Mouse (Mus musculus) neural tube, embryonic 14.5 days (tissue): ENCODE data around the gene Bzw1. TPM values are rescaled to one million over a fixed set of nuclear protein-coding genes. Genes with fewer than 3 reads are reported as not detected.

ENCODE experiments used
- ATAC-seq: fragments of 200-750 bp; cut with Nextera tagmentation; 2 replicates; pipeline ENCODE4 v1.8.0; 2017; ENCODE audit warnings: low read depth, mild to moderate bottlenecking, moderate TSS enrichment, moderate library complexity
- H3K27ac ChIP-seq: fragments of 300-500 bp; sonication (generic); 2 replicates; pipeline ENCODE4 v1.5.1; 2014; ENCODE audit warnings: low read depth, mild to moderate bottlenecking, control low read depth, low read length, moderate library complexity, mixed read lengths
- H3K27me3 ChIP-seq: fragments of 300-500 bp; sonication (generic); 2 replicates; pipeline ENCODE4 v1.6.1; 2014; ENCODE audit warnings: low read length; ENCODE audit not compliant: control insufficient read depth, insufficient read depth
- H3K36me3 ChIP-seq: fragments of 300-500 bp; sonication (generic); 2 replicates; pipeline ENCODE4 v1.6.1; 2014; ENCODE audit warnings: low read length, mixed read lengths; ENCODE audit not compliant: control insufficient read depth, insufficient read depth
- H3K4me1 ChIP-seq: fragments of 300-500 bp; sonication (generic); 2 replicates; pipeline ENCODE4 v1.6.1; 2014; ENCODE audit warnings: low read length; ENCODE audit not compliant: control insufficient read depth, insufficient read depth
- H3K4me2 ChIP-seq: fragments of 300-500 bp; sonication (generic); 2 replicates; pipeline ENCODE4 v1.6.1; 2014; ENCODE audit warnings: mild to moderate bottlenecking, low read depth, low read length, control low read depth
- H3K4me3 ChIP-seq: fragments of 300-500 bp; sonication (generic); 2 replicates; pipeline ENCODE4 v1.5.1; 2014; ENCODE audit warnings: low read depth, low read length, control low read depth, mixed read lengths
- H3K9ac ChIP-seq: fragments of 300-500 bp; sonication (generic); replicated peaks from 2 replicates; pipeline ENCODE4 v1.6.1; 2014; ENCODE audit warnings: low read depth, mild to moderate bottlenecking, control low read depth, low read length, mixed read lengths
- H3K9me3 ChIP-seq: fragments of 300-500 bp; sonication (generic); 2 replicates; pipeline ENCODE4 v1.6.1; 2016; ENCODE audit warnings: low read length; ENCODE audit not compliant: control insufficient read depth
- WGBS: fragments of 180-500 bp; shearing (Covaris S2); extraction: QIAGEN DNeasy Blood & Tissue Kit; methylation state at CpG from one replicate; pipeline ENCODE4 v1.1.7; 2014; 5-methylcytosine and 5-hydroxymethylcytosine counted together
- polyA plus RNA-seq: library from polyadenylated mRNA; unstranded; fragments of >200 nt; fragmentation: Nextera tagmentation; extraction: Ambion mirVana; gene quantifications from 2 replicates; pipeline ENCODE4 v1.2.1, GENCODE M21; 2014

Bzw1 gene
- polyA plus RNA-seq, 1 experiment from 2014 or later: 371 TPM

- 14% methylated on average over 10 of the region's 10 CpGs for WGBS
- ATAC-seq: no peak
- peak overlapping the region; percentile 68 for H3K9ac ChIP-seq
Observed at GRCm38 (mm10) chr1:58444691-58445090, 52.0 kb downstream of the Bzw1 start.

GRCm38 (mm10) chr1:58445143-58445722 lies 52.5 kb downstream of the Bzw1 start, which contains the start of the genes Nif3l1 and Ppil3:
Gene Nif3l1, plus strand, starts transcription at chr1:58445151.
Gene Ppil3, minus strand, starts transcription at chr1:58445486.
- Histone ChIP-seq H3K9ac (peak within 1 kb of the TSS; percentile 68), H3K4me3 (peak within 1 kb of the TSS; percentile 61), H3K9me3 (no peaks in the 10 kb centered on the region), H3K27ac (peak within 1 kb of the TSS; percentile 88), H3K36me3 (peaks cover 12% of the 10 kb centered on the region; the same call in 1 of the 2 replicates), H3K27me3 (no peaks in the 10 kb centered on the region), H3K4me1 (peaks cover 15% of the 10 kb centered on the region), H3K4me2 (peak within 1 kb of the TSS; percentile 88)
- ATAC-seq: peak; percentile 98
- 0% methylated on average over 33 of the region's 33 CpGs for WGBS

More at GRCm38 (mm10) chr1:58444691-58445090, 52.0 kb downstream of the Bzw1 start:
- Histone ChIP-seq H3K4me3 (peak overlapping the region; percentile 61), H3K4me1 (peaks cover 15% of the 10 kb centered on the region), H3K4me2 (peak overlapping the region; percentile 88), H3K27ac (peak overlapping the region; percentile 88), H3K9me3 (no peaks in the 10 kb centered on the region), H3K36me3 (peaks cover 12% of the 10 kb centered on the region; the same call in 1 of the 2 replicates), H3K27me3 (no peaks in the 10 kb centered on the region)

- H3K4me1 ChIP-seq: peaks cover 15% of the 10 kb centered on the region
- H3K36me3 ChIP-seq: peaks cover 15% of the 10 kb centered on the region; the same call in 1 of the 2 replicates
- H3K4me3 ChIP-seq: peak overlapping the region; percentile 61
- peak overlapping the region; percentile 88 for H3K4me2 ChIP-seq
- WGBS: 7% methylated on average over 11 of the region's 11 CpGs
- peak overlapping the region; percentile 68 for H3K9ac ChIP-seq
- H3K27ac ChIP-seq: peak overlapping the region; percentile 88
- no peaks in the 10 kb centered on the region for H3K9me3 ChIP-seq
- no peaks in the 10 kb centered on the region for H3K27me3 ChIP-seq
- ATAC-seq: peak; percentile 1; the same call in 1 of the 2 replicates
Observed at GRCm38 (mm10) chr1:58445861-58446260, 53.2 kb downstream of the Bzw1 start.

- Histone ChIP-seq H3K4me3 (no peak overlapping the region), H3K4me1 (peaks cover 15% of the 10 kb centered on the region), H3K27me3 (no peaks in the 10 kb centered on the region), H3K9ac (no peak overlapping the region), H3K9me3 (no peaks in the 10 kb centered on the region), H3K27ac (no peak overlapping the region), H3K4me2 (no peak overlapping the region), H3K36me3 (peaks cover 14% of the 10 kb centered on the region)
- no peak for ATAC-seq
- WGBS: 95% methylated on average over 7 of the region's 7 CpGs
Observed at GRCm38 (mm10) chr1:58447766-58448165, 55.1 kb downstream of the Bzw1 start.

- Histone ChIP-seq H3K27ac (no peak overlapping the region), H3K27me3 (no peaks in the 10 kb centered on the region), H3K4me3 (no peak overlapping the region), H3K4me2 (no peak overlapping the region), H3K9ac (no peak overlapping the region), H3K4me1 (peaks cover 15% of the 10 kb centered on the region), H3K9me3 (no peaks in the 10 kb centered on the region), H3K36me3 (peaks cover 17% of the 10 kb centered on the region)
- no peak for ATAC-seq
- WGBS: 90% methylated on average over 7 of the region's 7 CpGs
Observed at GRCm38 (mm10) chr1:58448396-58448795, 55.7 kb downstream of the Bzw1 start.

GRCm38 (mm10) chr1:58454316-58454715 lies 61.6 kb downstream of the Bzw1 start:
- WGBS: 94% methylated on average over 6 of the region's 6 CpGs
- Histone ChIP-seq H3K9me3 (no peaks in the 10 kb centered on the region), H3K9ac (no peak overlapping the region), H3K27me3 (no peaks in the 10 kb centered on the region), H3K4me2 (no peak overlapping the region), H3K4me1 (no peaks in the 10 kb centered on the region), H3K36me3 (peaks cover 56% of the 10 kb centered on the region), H3K4me3 (no peak overlapping the region), H3K27ac (no peak overlapping the region)
- ATAC-seq: no peak

Other genes starting within 250 kb of the Bzw1 start
- 0.51 and 1.1 TPM in 2 replicates for gene Aox4, start 182.5 kb upstream of the Bzw1 start, polyA plus RNA-seq
- gene Aox2, start 114.6 kb upstream of the Bzw1 start, polyA plus RNA-seq: not detected in 2 replicates
- gene Clk1, start 31.2 kb downstream of the Bzw1 start, polyA plus RNA-seq: 176 and 180 TPM in 2 replicates
- gene Nif3l1, start 52.3 kb downstream of the Bzw1 start, polyA plus RNA-seq: 52.4 and 52.9 TPM in 2 replicates
- 60.3 and 62.7 TPM in 2 replicates for gene Ppil3, start 52.6 kb downstream of the Bzw1 start, polyA plus RNA-seq
- 21.6 and 25.9 TPM in 2 replicates for gene Orc2, start 112.2 kb downstream of the Bzw1 start, polyA plus RNA-seq
- 16.2 and 18.6 TPM in 2 replicates for gene Fam126b, start 193.4 kb downstream of the Bzw1 start, polyA plus RNA-seq
- 190 and 213 TPM in 2 replicates for gene Ndufb3, start 193.5 kb downstream of the Bzw1 start, polyA plus RNA-seq